Mouse (Mus musculus) forebrain, embryonic 14.5 days (tissue): Measurements from ENCODE around the gene Wipf1. TPM values are rescaled to one million over a fixed set of nuclear protein-coding genes. Genes with fewer than 3 reads are reported as not detected.

Source experiments
- ATAC-seq: fragments of 200-750 bp; cut with Nextera tagmentation; 2 replicates; pipeline ENCODE4 v1.8.0; 2017; ENCODE audit warnings: mild to moderate bottlenecking, moderate library complexity
- DNase-seq: peaks from one replicate; pipeline ENCODE4 v3.0.0-alpha.2; 2015; ENCODE audit warnings: low spot score
- H3K27ac ChIP-seq: fragments of 300-500 bp; sonication (generic); 2 replicates; pipeline ENCODE4 v1.5.1; 2014; ENCODE audit warnings: low read depth, mild to moderate bottlenecking, control low read depth, low read length, moderate library complexity
- H3K27me3 ChIP-seq: fragments of 300-500 bp; sonication (generic); replicated peaks from 2 replicates; pipeline ENCODE4 v1.6.1; 2014; ENCODE audit warnings: low read length, control low read depth, mixed read lengths; ENCODE audit not compliant: control insufficient read depth, insufficient read depth
- H3K36me3 ChIP-seq: fragments of 300-500 bp; sonication (generic); 2 replicates; pipeline ENCODE4 v1.6.1; 2014; ENCODE audit warnings: low read length, control low read depth; ENCODE audit not compliant: control insufficient read depth, insufficient read depth
- H3K4me1 ChIP-seq: fragments of 300-500 bp; sonication (generic); 2 replicates; pipeline ENCODE4 v1.6.1; 2014; ENCODE audit warnings: antibody characterized with exemption, low read length, control low read depth; ENCODE audit not compliant: control insufficient read depth, insufficient read depth
- H3K4me2 ChIP-seq: fragments of 300-500 bp; sonication (generic); 2 replicates; pipeline ENCODE4 v1.6.1; 2014; ENCODE audit warnings: mild to moderate bottlenecking, control low read depth, low read length
- H3K4me3 ChIP-seq: fragments of 300-500 bp; sonication (generic); 2 replicates; pipeline ENCODE4 v1.5.1; 2014; ENCODE audit warnings: low read depth, low read length, control low read depth
- H3K9ac ChIP-seq: fragments of 300-500 bp; sonication (generic); 2 replicates; pipeline ENCODE4 v1.6.1; 2014; ENCODE audit warnings: mild to moderate bottlenecking, low read length, control low read depth, moderate library complexity
- H3K9me3 ChIP-seq: fragments of 300-500 bp; sonication (generic); replicated peaks from 2 replicates; pipeline ENCODE4 v1.6.1; 2016; ENCODE audit warnings: low read length, control low read depth, mixed read lengths; ENCODE audit not compliant: control insufficient read depth
- WGBS: fragments of 180-500 bp; shearing (Covaris S2); extraction: QIAGEN DNeasy Blood & Tissue Kit; methylation state at CpG from one replicate; pipeline ENCODE4 v1.1.7; 2014; 5-methylcytosine and 5-hydroxymethylcytosine counted together
- polyA plus RNA-seq: library from polyadenylated mRNA; unstranded; fragments of >200 nt; fragmentation: Nextera tagmentation; extraction: Ambion mirVana; gene quantifications from 2 replicates; pipeline ENCODE4 v1.2.1, GENCODE M21; 2014

Wipf1 gene
- polyA plus RNA-seq, result 2.5 and 2.8 TPM in 2 replicates

DNA sequence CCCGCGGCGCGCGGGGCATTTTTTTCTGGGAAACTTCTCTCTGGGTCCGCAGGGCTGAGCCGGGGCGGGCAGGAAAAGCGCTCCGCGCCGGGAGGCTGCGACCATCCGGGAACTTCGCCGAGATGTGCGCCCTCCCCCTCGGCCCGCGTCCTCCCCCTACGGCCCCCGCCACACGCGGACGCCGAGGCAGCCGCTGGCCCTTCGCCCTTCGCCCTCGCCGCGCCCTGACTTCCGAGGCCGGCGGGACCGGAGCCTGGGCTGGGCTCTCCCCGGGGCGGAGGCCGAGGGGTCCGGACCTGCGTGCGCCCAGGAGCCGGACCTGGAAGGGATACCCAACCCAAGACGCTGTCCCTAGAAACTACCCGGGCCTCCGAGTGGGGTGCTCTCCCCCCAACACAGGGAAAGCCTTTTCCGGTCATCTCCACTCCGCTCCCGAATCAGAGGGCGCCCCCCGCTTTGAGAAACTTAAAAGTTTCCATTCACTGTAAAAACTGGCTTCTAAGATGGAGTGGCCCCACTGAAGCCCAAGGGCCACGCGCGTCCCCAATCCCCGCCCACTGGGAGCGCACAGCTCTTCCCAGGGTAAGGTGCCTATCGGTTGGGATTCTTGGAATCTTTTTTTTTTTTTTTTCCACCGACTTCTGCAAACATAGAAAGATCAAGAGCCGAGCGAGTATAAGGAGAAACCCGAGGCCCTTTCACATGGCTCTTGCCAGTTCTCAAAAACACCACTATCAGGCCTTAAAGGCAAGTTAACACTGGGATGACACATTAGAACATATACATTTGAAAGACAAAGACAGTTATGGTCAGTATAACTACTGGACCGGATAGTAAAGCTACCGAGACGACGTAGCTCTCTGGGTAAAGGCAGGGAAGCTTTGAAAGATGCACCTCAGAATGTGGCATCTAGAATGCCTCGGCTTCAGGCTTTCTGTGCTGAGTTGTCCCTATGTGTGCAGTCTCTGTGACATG lies at the start of gene Wipf1:
Wipf1 (minus strand) TSS at position 379 of the 975 bp plus-strand sequence.
- Histone ChIP-seq H3K27me3 (no peaks in the 10 kb centered on the region), H3K4me3 (peak within 1 kb of the TSS; percentile 65), H3K36me3 (no peaks in the 10 kb centered on the region), H3K4me2 (peak within 1 kb of the TSS; percentile 98), H3K27ac (no peak within 1 kb of the TSS), H3K4me1 (peaks cover 6% of the 10 kb centered on the region; the same call in 1 of the 2 replicates), H3K9me3 (no peaks in the 10 kb centered on the region), H3K9ac (peak within 1 kb of the TSS; percentile 83)
- WGBS, result 2% methylated on average over 43 of the region's 66 CpGs
- DNase-seq (peak; percentile 63), ATAC-seq (peak; percentile 86)

GRCm38 (mm10) chr2:73579168-73579567 lies 49.6 kb upstream of the Wipf1 start:
- WGBS, result 67% methylated on average over 5 of the region's 5 CpGs
- H3K27me3 ChIP-seq, result 0 out of 2 replicates have a peak, but pooled peaks cover 4% of the 10 kb centered on the region

GRCm38 (mm10) chr2:73574418-73574817 lies 44.9 kb upstream of the Wipf1 start:
- no peak for DNase-seq
- Histone ChIP-seq H3K36me3 (no peaks in the 10 kb centered on the region), H3K4me2 (no peak overlapping the region), H3K9me3 (no peaks in the 10 kb centered on the region), H3K27me3 (no peaks in the 10 kb centered on the region), H3K4me1 (peaks cover 4% of the 10 kb centered on the region; the same call in 1 of the 2 replicates), H3K9ac (no peak overlapping the region), H3K4me3 (no peak overlapping the region), H3K27ac (no peak overlapping the region)
- WGBS, result 95% methylated on average over 6 of the region's 6 CpGs
- ATAC-seq, result no peak

More at GRCm38 (mm10) chr2:73579168-73579567, 49.6 kb upstream of the Wipf1 start:
- Histone ChIP-seq H3K4me2 (no peak overlapping the region), H3K4me1 (no peaks in the 10 kb centered on the region), H3K9me3 (no peaks in the 10 kb centered on the region), H3K4me3 (no peak overlapping the region), H3K27ac (no peak overlapping the region), H3K36me3 (no peaks in the 10 kb centered on the region), H3K9ac (no peak overlapping the region)
- DNase-seq (no peak), ATAC-seq (no peak)

DNA sequence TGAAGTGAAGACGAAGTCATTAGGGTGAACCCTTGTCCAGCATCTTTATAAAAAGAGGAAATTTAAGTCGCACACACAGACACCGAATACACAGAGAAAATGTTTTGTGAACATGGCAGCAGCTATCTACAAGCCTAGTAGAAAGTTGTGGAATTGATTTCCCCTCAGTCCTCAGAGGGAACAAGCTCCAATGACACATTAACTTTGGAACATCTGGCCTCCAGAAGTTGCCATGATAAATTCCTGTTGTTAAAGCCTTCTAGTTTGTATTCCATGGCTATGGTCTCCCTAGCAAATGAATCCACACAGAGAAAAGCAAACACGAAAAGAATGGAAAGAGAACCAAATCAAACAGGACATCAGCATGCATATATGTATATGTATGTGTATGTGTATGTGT lies 44.0 kb upstream of the Wipf1 start:
- Histone ChIP-seq H3K4me2 (no peak overlapping the region), H3K9me3 (no peaks in the 10 kb centered on the region), H3K27me3 (no peaks in the 10 kb centered on the region), H3K36me3 (no peaks in the 10 kb centered on the region), H3K9ac (no peak overlapping the region), H3K4me3 (no peak overlapping the region), H3K4me1 (peaks cover 4% of the 10 kb centered on the region; the same call in 1 of the 2 replicates), H3K27ac (peak overlapping the region; percentile 83; the same call in 1 of the 2 replicates)
- no peak for DNase-seq
- ATAC-seq, result no peak
- WGBS, result 88% methylated on average over 4 of the region's 4 CpGs

GRCm38 (mm10) chr2:73572539-73573372 lies 43.2 kb upstream of the Wipf1 start:
- peak overlapping the region; percentile 38 for H3K9ac ChIP-seq
- DNase-seq, result peak; percentile 99
- ATAC-seq, result peak; percentile 95
- 21% methylated on average over 23 of the region's 23 CpGs for WGBS
- H3K4me3 ChIP-seq, result peak overlapping the region; percentile 24
- no peaks in the 10 kb centered on the region for H3K36me3 ChIP-seq
- peak overlapping the region; percentile 51 for H3K4me2 ChIP-seq
- H3K27me3 ChIP-seq, result no peaks in the 10 kb centered on the region
- H3K27ac ChIP-seq, result peak overlapping the region; percentile 83
- H3K4me1 ChIP-seq, result peaks cover 4% of the 10 kb centered on the region; the same call in 1 of the 2 replicates
- no peaks in the 10 kb centered on the region for H3K9me3 ChIP-seq

- Histone ChIP-seq H3K27me3 (no peaks in the 10 kb centered on the region), H3K4me2 (no peak overlapping the region), H3K4me1 (peaks cover 4% of the 10 kb centered on the region; the same call in 1 of the 2 replicates), H3K4me3 (no peak overlapping the region), H3K9me3 (no peaks in the 10 kb centered on the region), H3K27ac (no peak overlapping the region), H3K9ac (no peak overlapping the region), H3K36me3 (no peaks in the 10 kb centered on the region)
- 72% methylated on average over 6 of the region's 6 CpGs for WGBS
- DNase-seq (no peak), ATAC-seq (no peak)
These were observed 42.4 kb upstream of the Wipf1 start for GRCm38 (mm10) chr2:73571901-73572300.

GRCm38 (mm10) chr2:73571304-73571703 lies 41.8 kb upstream of the Wipf1 start:
- Histone ChIP-seq H3K4me2 (no peak overlapping the region), H3K4me1 (peaks cover 4% of the 10 kb centered on the region; the same call in 1 of the 2 replicates), H3K27ac (no peak overlapping the region), H3K9me3 (no peaks in the 10 kb centered on the region), H3K27me3 (no peaks in the 10 kb centered on the region), H3K36me3 (no peaks in the 10 kb centered on the region), H3K9ac (no peak overlapping the region), H3K4me3 (no peak overlapping the region)
- ATAC-seq (no peak), DNase-seq (no peak)
- 95% methylated on average over 9 of the region's 9 CpGs for WGBS

GRCm38 (mm10) chr2:73566989-73567605 lies 37.6 kb upstream of the Wipf1 start:
- 26% methylated on average over 8 of the region's 8 CpGs for WGBS
- no peak overlapping the region for H3K27ac ChIP-seq
- no peaks in the 10 kb centered on the region for H3K36me3 ChIP-seq
- peak; percentile 82 for DNase-seq
- no peak overlapping the region for H3K9ac ChIP-seq
- no peak overlapping the region for H3K4me3 ChIP-seq
- ATAC-seq, result peak; percentile 65
- no peaks in the 10 kb centered on the region for H3K4me1 ChIP-seq
- H3K9me3 ChIP-seq, result no peaks in the 10 kb centered on the region
- H3K27me3 ChIP-seq, result no peaks in the 10 kb centered on the region
- 0 out of 2 replicates have a peak overlapping the region, but pooled peaks have one; percentile 26 for H3K4me2 ChIP-seq
